Mouse (Mus musculus) gastrocnemius, adult 2 months (tissue): ENCODE results near the gene Tmem74b. TPM values are rescaled to one million over a fixed set of nuclear protein-coding genes. Genes with fewer than 3 reads are reported as not detected.
A peak's percentile ranks its signal among the peaks of the same experiment; 100 is the strongest.

Experiments
- DNase-seq: peaks from one replicate; pipeline ENCODE4 v3.0.0; 2022
- H3K27ac ChIP-seq: fragments of 200-600 bp; 2 replicates; pipeline ENCODE4 v1.8.1; 2022; ENCODE audit warnings: mild to moderate bottlenecking
- H3K4me3 ChIP-seq: fragments of 200-600 bp; 2 replicates; pipeline ENCODE4 v1.8.1; 2022; ENCODE audit warnings: mild to moderate bottlenecking, moderate library complexity
- CTCF ChIP-seq: fragments of 200-600 bp; IDR thresholded peaks from 2 replicates; pipeline ENCODE4 v1.8.1; 2022; ENCODE audit warnings: antibody characterized with exemption, mild to moderate bottlenecking, moderate library complexity
- intact Hi-C: fragments of 180-260 bp; cut with DNase I; formaldehyde crosslinking; loops from one replicate; pipeline ENCODE4 v1.15.1; 2025
- total RNA-seq, 2 experiments: library from RNA; stranded (reverse); gene quantifications; 2 replicates each; pipeline ENCODE4 v1.2.3; 2021

Gene Tmem74b
- total RNA-seq, 2 experiments from 2014 or later = 0.51 to 1.9 TPM

DNA sequence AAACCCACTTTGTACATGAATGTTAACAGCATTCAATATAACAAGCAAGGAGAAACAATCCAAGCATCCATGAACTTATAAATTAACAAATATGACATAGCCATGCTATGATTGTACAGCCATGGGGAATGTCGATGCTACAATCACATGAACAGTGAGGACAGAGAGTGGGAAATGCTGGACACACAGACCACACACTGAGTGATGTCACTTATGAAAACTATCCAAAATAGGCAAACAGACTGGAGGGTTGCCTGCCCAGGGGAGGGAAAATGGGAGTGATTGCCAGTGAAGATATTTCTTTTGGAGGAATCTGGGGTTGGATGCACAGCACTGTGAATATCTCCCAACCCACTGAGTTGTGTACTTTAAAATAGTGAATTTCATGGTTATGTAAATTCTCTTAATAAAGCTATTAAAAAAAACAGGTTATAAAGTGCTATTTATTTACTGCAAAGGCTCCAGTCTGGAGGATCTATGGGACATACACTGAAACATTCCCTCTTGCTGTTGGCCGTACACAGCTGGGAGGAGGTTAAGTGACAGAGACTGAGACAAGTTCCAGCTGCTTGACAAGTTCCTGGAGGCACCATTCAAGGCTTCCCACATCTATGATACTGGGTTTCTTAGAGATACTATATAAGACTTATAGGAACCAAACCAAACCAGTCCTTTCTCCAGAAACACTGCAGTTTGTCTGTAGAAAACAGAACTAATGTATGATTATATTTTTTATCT lies 14.7 kb downstream of the Tmem74b start:
- no peak for DNase-seq
- no peak for TF ChIP-seq CTCF
- no peak overlapping the region for H3K4me3 ChIP-seq
- H3K27ac ChIP-seq = no peak overlapping the region
- intact Hi-C loops = no loop called here

DNA sequence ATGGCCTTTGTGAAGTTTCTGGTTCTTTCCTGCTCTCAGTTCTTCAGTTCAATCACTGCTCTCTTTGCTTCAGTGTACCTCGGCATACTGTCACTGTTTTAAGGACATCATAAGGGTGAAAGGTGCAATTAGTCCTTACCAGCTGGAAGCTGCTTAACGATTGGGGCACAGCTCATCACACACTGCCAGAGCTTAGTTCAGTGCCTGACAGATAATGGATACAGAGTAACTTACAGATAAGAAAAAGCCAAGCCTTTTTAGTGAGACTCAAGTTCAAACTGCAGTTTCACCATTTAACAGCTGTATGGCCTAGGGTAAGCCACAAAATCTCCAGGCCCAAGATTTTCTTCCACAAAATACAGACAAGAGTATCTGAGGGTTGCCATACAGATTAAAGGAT lies 22.3 kb downstream of the Tmem74b start:
- Histone ChIP-seq H3K27ac (no peak overlapping the region), H3K4me3 (no peak overlapping the region)
- no peak for DNase-seq
- intact Hi-C loops = no loop called here
- no peak for TF ChIP-seq CTCF

DNA sequence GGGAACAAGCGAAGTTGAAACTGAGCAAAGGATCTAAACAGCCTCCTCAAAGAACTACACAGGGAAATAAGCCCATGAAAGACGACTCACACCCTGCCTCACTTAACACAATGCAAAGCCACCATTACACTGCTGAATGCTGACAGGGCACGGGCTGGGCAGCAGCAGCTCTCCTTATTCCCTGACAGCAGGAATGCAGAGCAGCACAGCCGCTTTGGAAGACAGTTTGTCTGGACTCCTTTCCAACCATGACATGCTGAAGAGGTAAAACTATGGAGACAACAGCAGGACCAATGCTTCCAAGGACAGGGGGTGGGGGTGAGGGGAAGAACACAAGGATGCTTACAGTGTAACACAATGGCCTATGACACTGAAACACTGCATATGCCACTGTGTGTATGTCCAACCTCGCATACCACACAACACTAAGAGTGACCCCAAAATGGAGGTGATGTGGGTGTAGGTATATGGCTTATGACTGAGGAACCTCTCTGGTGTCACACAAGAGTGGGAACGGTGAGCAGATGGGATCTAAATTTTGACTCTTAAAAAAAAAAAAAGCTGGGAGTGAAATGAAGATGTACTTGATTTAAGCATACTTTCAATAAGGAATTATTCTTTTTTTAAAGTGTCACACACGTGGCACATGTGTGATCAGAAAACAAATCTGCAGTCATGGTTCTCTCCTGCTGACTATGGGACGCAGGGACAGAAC lies 31.5 kb downstream of the Tmem74b start:
- DNase-seq = no peak
- no peak for TF ChIP-seq CTCF
- intact Hi-C loops = no loop called here
- H3K27ac ChIP-seq = no peak overlapping the region
- no peak overlapping the region for H3K4me3 ChIP-seq

DNA sequence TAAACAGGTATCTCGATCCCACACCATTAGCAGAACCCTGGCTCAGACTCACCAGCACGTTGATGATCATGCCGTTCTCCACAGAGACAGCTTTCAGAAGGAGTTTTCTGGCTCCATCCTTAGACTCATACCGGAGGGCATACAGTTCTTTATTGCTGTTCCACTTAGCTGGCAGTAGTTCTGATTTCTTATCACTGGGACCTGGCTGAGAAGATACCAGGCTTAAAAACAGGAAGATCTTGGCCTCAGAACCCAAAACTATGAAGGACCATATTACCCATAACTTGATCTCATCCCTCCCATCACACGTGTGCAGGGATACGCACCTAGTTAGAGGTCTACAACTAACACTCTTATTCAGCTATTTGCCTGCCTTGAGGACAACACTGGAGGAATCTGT lies 33.6 kb downstream of the Tmem74b start:
- no peak for TF ChIP-seq CTCF

DNA sequence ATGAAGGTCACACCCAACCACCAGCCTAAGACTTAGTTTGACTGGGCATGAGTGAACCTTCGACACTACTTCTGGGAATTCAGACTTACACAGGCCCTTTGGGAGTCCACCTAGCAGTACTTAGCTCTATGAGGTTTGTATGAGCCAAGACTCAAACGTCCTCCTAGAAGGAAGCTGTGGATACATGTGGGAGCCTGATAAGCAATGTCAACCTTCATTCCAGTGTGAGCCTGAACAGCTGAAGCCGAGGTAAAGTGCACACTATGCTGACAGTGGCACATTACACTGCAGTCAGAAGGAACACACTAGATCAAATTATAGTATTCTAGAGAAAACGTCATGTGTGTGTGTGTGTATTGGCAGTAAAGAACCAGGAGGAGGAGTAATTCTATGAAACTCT lies 36.7 kb downstream of the Tmem74b start:
- TF ChIP-seq CTCF = no peak
- no peak overlapping the region for H3K27ac ChIP-seq
- DNase-seq = no peak
- no peak overlapping the region for H3K4me3 ChIP-seq
- intact Hi-C loops = no loop called here

More for the DNA sequence above, 33.6 kb downstream of the Tmem74b start:
- intact Hi-C loops = no loop called here
- no peak for DNase-seq
- H3K27ac ChIP-seq = no peak overlapping the region
- H3K4me3 ChIP-seq = no peak overlapping the region

DNA sequence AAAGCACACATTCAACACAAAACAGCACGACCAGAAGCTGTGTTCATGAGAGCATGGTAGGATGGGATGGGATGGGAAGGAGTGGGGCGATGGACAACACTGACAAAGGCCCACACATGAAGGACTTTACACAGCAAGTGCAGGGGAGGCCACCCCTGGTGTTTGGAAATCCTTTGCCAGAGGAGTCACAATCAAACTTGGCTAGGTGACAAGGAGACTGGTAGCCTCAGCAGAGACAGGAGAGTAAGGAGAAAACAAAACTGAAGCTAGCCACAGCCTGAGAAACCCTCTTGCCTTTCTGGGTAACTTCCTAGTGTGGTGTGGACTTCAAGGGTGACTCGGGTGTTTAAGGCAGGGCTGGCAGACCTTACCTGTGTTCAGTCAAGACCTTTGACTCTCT lies 37.3 kb downstream of the Tmem74b start:
- intact Hi-C loops = no loop called here
- no peak for TF ChIP-seq CTCF

DNA sequence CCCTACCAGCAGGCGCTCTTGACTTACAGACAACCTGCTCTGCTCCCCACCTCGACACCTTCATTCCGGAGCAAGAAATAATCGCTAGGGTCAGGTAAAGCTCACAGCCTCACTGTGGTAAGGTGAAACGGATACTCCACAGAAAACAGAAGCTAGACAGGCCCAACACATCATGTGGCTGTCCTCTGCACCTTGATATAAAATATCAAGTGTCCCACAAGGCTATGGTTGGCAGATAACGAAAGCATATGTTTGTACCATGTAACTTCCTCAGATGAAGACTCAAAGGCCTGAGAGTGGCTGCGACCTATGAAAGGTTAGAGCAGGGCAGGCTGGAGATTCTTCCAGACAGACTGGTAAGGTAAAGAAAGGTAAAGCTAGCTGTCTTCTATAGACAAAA lies 37.7 kb downstream of the Tmem74b start:
- DNase-seq = no peak
- intact Hi-C loops = no loop called here
- no peak overlapping the region for H3K27ac ChIP-seq
- H3K4me3 ChIP-seq = peak overlapping the region; percentile 82; the same call in 1 of the 2 replicates
- no peak for TF ChIP-seq CTCF

More for the DNA sequence above, 37.3 kb downstream of the Tmem74b start:
- no peak for DNase-seq
- H3K4me3 ChIP-seq = no peak overlapping the region
- H3K27ac ChIP-seq = no peak overlapping the region

DNA sequence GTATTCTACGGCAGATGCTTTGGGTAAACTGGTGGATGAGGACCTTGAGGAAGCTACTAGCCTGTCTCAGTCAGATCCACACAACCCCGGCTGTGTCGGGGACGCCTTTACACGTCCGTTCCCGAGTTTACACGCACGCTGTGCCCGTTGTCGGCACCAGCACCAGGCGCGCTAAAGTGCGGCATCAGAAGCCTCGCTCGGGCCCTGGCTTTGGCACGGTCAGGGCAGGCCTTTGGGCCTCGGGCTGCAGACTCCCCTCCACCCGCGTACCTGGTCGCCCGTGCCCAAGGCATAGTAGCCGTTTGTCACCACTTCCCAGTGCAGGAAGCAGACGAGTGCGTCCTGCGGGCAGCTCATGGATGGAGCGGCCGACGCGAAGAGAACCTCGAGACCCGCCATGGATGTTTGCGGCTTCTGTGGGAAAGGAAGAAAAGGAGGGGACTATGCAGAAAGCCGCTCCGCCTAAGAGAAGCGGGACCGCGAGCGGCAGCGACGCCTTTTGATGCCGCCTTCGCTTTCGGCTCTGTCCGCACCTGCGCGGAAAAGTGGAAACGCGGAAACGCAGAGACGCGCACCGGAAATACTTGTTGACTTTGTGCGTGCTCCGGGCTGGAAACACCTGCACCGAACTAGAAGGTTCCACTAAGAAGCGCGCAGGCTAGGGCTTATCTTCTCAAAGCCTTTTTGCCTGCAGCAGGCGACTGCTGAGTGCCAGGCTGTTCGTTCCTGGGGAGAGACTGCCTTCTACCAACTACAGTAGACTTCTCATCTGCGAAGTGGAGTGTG lies 39.1 kb downstream of the Tmem74b start:
- peak; percentile 91 for DNase-seq
- H3K27ac ChIP-seq = peak overlapping the region; percentile 91
- H3K4me3 ChIP-seq = peak overlapping the region; percentile 82
- peak; percentile 4; the same call in 1 of the 2 replicates for TF ChIP-seq CTCF
- intact Hi-C loops = loop anchor here (1.0 to 5.0 kb wide), 2 partner anchors 164 to 247 kb away; partner anchors contain the start of gene Nsfl1c

DNA sequence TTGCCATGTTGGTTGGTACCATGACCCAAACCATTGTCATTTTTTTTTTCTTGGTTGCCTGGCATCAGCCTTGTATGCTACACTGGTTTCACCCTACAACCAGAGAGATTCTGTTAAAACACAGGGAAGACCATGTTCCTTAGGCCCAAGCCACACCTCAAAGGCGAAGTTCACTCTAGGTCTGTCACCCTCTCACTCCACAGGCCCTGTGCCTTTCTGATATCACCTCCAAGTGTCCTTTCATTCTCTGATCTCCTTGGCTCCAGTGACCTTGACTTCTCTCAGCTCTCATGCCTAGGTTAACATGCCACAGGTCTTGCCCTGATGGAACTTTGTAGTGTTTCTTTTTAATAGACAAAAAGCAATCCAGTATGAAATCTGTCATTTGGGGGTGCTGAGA lies 40.3 kb downstream of the Tmem74b start:
- intact Hi-C loops = loop anchor here (5.0 kb wide), 1 partner anchor 165 kb away; no protein-coding TSS in a partner anchor
- no peak overlapping the region for H3K27ac ChIP-seq
- no peak for TF ChIP-seq CTCF
- DNase-seq = no peak
- H3K4me3 ChIP-seq = no peak overlapping the region

DNA sequence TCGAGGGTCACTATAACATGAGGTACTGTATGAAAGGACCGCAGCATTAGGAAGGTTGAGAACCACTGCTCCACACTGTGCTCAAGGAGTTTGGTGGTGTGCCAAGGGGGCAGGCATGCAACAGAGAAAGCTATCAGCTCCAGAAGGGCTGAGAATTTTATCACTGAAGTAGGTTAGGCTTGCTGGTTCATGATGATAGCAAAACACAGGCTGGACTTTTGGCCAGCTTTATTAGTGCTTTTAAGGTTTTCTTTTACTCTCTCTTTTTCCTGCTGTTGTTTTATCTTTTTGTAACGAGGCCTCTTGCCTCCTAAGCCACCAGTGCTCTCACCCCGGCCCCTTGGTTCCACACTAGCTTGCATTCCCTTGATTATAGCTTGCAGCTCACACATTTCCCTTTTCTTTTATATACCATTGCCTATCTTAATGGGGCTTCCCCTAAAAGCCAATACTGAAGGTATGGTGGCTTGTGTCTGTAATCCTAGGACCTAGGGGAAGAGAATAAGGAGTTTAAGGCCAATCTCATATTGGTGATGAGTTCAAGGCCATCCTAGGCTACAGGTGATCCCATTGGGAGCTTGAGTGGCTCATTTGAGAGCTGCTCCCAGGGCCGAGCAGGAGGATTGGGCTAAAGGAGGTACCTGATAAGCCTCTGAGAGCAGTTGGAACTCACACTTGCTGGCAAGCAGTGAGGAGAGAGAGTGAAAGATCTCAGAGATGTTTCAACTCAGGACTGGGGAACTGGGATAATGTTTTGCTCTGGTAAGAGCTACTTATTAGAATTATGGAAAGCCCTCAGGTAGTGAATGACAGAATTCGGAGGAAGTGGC lies 41.3 kb downstream of the Tmem74b start:
- TF ChIP-seq CTCF = no peak
- intact Hi-C loops = loop anchor here (5.0 kb wide), 1 partner anchor 166 kb away; no protein-coding TSS in a partner anchor
- no peak for DNase-seq
- no peak overlapping the region for H3K4me3 ChIP-seq
- H3K27ac ChIP-seq = no peak overlapping the region

DNA sequence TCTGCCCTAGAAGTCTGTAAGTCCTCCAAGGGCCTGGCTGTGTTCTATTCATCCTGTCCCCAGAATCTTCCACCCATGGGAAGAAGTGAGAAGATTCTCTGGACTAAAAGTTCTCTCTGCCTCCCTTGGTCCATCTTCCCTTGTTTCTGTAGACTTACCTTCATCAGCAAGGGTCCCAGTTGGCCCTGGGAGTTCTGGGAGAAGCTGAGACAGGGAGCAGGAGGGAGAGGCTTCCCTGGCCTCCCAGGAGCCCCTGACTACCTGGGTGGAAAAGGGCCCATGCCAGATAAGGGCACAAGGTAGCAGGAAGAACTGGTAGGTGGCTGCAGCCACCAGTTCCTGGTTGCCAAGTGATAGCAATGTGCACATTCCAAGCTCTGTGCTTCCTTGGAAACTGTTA lies 42.0 kb downstream of the Tmem74b start, which contains the start of gene Psmf1:
Gene Psmf1 (minus strand): TSS at position 342 of the 400 bp plus-strand sequence.
- Histone ChIP-seq H3K4me3 (no peak within 1 kb of the TSS), H3K27ac (no peak within 1 kb of the TSS)
- intact Hi-C loops = loop anchor here (5.0 kb wide), 1 partner anchor 167 kb away; no protein-coding TSS in a partner anchor
- no peak for TF ChIP-seq CTCF
- no peak for DNase-seq
